Mouse (Mus musculus) CD4-positive helper T cell, adult 2 months (primary cell): ENCODE results near the gene Calcr.
"Not testable (repeated sequence)": the region's sequence is repeated elsewhere in the genome, so short reads cannot be mapped to it uniquely, and the experiment has no call there.

Experiments
- DNase-seq: peaks from one replicate; pipeline ENCODE4 v3.0.0-alpha.2; 2012; ENCODE audit warnings: low read depth, missing footprints, low spot score

Gene Calcr

GRCm38 (mm10) chr6:3764230-3764764 lies at the start of gene Calcr:
TSS of gene Calcr (minus strand) at chr6:3764714.
- no peak for DNase-seq

- no peak for DNase-seq
Measured at GRCm38 (mm10) chr6:3767485-3767884, 3.0 kb upstream of the Calcr start.

- DNase-seq = no peak
Measured at GRCm38 (mm10) chr6:3763171-3763967, 1.1 kb downstream of the Calcr start.

- no peak for DNase-seq
Measured at GRCm38 (mm10) chr6:3751576-3751975, 12.9 kb downstream of the Calcr start.

DNA sequence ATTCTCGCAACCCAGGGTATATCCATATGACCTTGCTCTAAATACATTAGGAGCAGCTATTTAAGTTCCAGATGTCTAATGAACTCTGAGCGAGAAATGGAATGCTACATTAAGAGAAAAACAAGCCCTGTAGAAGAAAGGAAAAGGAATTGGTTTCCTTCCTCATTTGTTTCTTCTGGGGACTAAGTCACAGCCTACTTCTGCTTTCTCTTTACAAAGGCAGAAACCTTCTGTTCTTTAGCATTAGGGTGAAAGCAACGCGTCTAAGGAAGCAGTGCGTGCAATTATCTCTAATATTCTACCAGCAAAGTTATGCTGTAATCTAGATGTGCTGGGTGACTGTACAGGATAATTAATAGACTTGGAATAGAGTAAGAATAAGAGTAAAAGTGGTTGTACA lies 14.9 kb downstream of the Calcr start:
- DNase-seq = no peak

DNA sequence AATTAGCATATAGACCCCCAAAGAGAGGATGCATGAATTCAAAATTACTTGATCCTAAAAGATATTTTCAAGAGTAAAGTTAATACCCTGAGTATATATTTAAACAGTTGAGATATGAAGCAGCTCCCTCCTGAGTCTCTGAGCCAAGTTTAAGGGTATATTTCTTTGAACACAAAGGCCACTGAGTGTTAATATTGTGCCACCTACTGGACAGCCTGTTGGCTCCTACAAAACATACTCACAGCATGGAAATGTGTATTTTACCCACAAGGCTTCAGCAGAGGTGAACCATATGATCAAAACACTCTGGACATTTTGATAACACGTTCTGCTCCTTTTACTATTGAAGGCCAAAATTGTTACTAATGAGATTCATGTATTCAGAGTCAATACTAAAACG lies 19.0 kb downstream of the Calcr start:
- DNase-seq = no peak

DNA sequence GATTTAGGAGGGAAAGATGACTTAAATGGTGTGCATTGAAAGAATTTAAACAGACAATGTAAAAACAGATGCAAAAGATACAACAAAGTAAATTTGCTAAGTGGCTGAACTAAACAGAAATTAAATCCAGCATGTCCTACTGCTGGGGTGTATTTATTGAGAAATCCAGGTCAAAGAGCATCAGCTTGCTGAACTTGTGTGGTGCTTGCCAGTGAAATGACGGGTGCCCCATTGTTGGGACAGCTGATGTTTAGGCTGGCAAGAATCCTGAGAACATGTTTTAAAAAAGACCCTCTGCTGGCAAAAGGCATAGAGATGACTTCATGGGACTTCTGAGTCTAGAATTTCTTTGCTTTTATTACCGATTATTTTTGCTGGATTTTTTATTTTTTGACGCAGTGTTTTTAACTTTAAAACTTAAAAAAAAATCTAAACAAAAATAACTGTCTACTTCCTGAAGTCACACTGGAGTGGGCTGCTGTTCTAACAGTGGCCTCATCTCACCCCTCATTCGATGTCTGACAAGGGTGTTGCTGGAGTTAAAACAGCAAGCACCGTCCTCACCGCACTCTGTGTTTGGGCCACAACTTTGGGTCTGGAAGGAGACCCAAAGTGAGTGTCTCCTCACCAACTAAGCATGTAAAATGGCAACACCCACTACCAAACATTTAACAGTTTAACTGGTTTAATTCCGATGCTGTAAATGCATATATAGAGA lies 22.4 kb downstream of the Calcr start:
- no peak for DNase-seq

GRCm38 (mm10) chr6:3741296-3741695 lies 23.2 kb downstream of the Calcr start:
- no peak for DNase-seq

- no peak for DNase-seq
Measured at GRCm38 (mm10) chr6:3730246-3730867, 34.2 kb downstream of the Calcr start.

DNA sequence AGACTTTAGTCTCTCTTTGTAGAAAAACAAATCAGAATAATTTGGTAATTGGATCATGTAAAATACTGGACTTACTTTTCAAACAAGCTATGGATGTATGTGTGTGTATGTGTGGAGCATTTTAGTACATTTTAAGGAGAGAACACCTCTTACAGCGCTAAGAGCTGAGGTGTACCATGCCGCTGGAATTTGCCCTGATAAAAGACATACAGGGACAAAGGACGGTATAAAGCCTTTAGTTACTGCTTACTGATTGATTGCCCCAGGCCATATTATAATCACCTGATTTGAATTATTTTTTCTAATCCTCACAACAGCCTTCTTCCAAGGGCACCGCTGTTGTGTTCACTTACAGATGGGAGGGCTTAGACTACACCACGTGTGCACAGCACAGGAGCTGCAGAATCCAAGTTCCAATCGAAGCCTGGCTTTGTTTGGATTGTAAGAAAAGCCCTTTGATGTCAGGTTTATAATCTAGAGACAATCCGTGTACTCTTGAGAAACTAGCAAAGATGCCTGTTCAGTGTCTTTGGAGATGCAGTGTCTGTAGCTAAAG lies 76.3 kb downstream of the Calcr start:
- DNase-seq = no peak

DNA sequence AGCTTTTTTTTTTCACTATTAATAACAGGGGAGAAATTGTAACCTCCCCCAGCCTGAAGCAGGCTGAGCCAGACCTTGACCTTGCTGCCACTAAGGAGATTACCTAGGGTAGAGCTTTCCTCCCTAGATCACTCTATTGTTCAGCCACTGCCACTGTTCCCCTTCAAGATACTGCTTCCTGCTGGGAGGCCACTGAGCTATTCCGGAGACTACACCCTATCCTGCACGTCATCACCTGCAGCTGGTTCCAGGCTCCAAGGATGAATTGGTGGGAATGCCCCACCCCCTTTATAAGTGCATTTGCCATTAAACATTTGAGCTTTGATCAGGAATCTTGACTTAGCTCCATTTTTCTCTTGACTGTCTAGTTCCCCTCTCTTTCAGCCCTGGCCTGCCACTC lies 86.2 kb downstream of the Calcr start:
- not testable (repeated sequence) for DNase-seq

DNA sequence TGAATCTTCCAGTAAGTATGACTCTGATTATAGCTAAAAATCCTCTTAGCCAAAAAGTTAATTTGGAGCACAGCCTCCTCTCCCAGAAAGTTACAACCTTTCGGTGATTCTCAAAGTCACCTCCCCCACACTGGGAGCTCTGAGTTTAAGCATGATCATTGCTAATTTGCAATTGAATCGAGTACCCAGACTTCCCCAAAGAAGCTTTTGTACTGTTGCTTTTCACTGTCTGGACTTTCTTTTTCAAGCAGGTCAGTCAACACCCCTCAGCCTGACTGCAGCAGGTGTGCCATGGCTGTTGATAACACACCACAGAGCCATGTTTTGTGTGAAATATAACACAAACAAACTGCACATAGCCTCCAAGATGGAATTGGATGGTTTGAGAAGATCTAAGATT lies 86.7 kb downstream of the Calcr start:
- DNase-seq = no peak

DNA sequence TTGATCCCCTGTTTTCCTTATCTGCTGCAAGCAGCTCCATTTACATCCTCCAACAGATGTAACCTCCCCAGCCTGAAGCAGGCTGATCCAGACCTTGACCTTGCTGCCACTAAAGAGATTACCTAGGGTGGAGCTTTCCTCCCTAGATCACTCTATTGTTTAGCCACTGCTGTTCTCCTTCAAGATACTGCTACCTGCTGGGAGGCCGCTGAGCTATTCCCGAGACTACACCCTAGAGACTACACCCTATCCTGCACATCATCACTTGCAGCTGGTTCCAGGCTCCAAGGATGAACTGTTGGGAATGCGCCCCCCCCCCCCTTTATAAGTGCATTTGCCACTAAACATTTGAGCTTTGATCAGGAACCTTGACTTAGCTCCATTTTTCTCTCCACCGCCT lies 92.6 kb downstream of the Calcr start:
- not testable (repeated sequence) for DNase-seq

DNA sequence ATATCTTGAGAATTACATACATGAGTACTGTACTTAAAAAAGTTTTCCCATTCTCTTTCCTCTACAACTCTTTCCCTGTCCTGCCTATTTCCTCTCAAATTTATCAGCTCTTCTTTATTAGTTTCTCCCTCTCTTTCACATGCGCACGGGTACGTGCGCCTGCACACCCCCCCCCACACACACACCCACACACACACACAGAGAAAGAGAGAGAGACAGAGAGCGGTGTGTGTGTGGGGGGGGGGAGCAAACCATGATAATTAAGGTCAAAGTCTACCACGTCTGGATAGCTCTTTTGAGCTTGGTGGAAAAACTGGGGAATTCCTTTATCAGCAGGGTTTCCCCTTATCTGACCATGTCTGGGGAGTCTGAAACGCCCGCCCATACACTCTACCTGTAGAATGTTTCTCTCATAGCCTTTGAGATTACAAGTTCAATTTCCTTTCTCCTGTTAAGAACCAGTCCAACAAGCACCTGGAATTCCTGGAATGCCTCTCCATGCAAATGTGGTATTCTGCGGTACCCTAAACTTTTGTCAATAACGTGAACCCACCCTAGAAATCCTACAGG lies 100.3 kb downstream of the Calcr start:
- DNase-seq = no peak

DNA sequence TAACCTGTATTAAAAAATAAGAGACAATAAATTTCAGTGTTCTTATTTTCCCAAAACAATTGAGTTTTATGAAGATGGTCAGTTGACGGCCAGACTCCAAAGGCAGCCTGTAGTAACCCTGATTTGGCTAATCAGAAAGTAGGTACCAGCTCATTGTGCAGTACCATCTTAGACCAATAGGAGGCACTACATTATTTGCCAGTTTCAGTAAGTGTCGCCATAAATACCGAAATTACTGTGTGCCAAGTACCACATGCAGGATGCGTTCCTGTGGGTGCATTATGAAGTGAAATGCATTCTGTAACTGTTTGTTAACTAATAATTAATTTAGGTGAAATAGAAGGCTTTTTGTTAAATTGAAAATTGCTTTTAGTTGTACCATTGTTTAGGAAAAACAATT lies 106.1 kb downstream of the Calcr start:
- DNase-seq = no peak
